Mouse (Mus musculus) cerebellum, postnatal 4 days (tissue): ENCODE measurements around the gene Nav1.

Source experiments
- DNase-seq, 2 experiments: peaks; one replicate each; pipeline ENCODE4 v3.0.0; 2022; ENCODE audit warnings: low spot score in 2 of 2, mixed read lengths in 1 of 2

Gene Nav1

DNA sequence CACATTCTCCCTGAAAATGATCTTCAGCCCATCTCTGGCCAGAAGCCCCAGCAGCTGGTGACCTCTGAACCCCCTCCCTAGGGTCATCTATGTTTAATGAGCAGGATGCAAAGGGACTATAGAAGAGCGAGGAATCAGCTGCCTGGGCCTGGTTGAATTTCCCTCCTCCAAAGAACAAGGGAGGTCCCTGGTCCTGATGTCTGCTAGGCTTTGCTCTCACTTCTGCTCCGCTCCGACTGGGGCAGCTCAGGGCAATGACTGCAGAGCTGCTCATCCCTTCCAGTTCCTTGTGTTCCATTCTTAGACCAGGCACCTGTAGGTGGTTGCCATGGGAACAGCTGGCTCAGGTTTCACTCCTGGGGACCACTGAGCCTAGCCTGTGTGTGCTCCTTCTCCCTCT, 56.2 kb downstream of the Nav1 start:
- DNase-seq = no peak

DNA sequence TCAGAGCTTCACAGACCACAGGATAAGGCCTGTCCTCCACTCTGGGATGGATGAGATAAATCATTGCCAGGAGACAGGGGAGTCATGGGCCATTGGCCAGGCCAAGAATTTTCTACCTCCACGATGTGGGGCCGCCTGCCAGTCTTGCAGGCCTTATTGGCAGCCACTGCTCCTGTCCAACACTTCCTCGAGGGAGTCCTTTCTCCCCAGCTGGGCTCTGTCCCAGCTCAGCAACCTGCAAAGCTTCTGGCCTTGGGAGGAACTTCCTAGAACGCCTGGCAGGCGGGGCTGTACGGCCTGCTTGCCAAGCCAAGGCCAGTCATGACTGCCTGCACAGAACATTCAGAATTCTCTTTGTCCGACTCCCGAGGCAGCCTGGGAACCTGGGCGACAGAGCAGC, 58.3 kb downstream of the Nav1 start:
- DNase-seq = peak in 1 of 2 experiments; percentile 53

DNA sequence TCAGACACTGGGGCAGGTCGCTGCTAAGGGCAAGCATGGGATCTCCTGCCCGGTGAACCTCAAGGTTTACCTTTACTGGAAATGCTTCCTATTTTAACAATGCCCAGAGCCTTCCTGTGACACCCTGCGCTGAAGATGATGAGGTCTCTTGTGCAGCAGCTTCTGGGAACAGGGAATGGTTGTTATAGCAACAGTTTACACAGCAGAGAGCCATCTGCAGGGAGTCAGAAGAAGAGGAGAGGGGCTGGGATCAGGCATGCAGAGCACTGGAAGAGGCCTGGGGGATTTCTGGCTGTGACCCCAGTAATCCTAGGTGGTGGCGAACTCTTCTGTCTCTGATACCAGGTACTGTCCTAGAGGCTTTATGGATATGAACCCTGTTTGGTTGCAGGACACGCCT, 61.0 kb downstream of the Nav1 start:
- no peak for DNase-seq

DNA sequence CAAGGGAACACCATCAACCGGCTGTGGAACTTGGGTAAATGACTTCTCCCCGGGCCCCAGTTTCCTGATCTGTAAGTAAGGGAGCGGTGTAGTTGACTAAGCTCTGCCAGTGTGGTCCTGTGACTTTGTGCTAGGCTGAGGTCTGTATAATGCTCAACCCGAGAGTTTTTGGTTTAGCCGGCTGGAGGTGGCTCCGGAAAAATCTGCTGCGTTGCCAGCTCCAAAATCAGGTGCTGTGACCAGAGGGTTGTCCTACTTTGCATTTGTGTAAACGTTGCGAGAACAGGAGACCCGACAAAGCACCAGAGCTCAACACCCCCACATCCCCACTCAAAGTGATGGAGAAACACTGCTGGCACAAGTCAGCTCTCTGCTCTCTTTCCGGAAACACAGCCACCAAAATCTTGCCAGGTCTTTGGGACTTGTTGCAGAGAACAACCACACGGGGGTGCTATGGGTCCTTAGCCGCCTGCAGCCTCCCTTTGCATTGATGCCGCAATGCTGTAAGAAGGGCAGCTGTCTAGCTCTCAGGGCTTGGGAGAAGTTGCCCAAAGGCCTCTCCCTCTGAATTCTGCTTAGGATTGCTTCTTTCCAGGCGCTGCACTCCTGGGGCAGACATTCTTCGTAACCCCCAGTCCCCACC, 62.5 kb downstream of the Nav1 start:
- DNase-seq = peak; percentile 80 to 86

DNA sequence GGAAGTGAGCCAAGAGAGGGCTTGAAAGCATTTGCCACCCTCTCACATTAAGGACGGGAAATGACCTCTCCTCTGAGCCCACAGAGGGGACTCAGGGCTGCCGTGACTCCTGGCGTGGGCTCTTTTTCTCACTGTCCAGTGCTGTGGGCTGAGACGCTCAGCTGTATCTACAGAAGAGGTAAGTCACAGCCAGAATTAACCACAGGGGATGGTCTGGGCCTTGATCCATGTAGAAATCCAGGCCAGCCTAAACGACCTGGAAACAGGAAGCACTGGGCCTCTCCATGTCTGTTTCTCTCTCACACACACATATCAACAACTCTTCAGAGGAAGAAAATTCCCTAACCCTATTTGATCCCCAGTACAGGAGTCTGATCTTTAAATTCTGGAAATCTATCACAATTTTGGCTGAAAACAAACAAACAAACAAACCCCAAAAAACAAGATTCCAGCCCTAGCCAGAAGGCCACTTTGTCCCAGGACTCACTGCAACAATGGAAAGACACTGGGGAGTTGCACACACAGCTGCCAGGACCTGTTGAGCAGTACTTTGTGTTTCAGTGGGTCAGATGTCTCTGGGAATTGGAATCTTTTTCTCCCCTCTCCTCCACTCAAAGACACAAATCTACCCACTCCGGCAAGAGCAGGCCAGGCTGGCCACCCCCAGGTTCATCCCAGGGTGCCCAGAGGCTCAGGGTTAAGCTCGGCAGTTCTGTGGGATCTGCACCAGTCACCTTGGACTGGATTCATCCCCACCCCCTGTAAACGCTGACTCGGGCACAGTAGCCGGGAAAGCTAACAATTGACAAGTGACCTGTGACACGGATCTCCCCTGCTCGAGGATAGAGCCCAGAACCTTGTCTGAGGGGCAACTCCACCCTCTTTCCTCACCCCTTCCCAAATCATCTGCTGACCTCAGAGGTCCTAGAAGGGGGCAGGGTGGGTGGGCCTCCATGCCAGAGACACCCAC, 64.0 kb downstream of the Nav1 start:
- DNase-seq = no peak

DNA sequence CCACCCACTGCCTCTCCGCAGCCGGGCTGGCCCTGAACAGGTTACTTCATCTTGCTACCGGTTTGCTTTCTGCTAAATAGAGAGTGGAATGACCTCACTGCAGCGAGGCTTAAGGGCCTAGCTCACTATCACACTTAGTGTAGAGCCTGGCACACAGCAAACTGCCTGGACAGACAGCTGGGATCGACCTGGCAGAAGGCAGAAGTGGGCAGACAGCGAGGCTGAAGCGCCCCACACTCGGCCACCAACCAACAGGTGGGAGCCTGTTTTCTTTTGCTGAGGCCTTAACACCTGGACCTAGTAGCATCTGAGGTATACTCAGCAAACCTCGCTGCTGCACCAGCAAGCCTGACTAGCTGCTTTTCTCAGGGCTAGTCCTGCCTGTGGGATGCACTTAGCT, 65.0 kb downstream of the Nav1 start:
- DNase-seq = no peak

DNA sequence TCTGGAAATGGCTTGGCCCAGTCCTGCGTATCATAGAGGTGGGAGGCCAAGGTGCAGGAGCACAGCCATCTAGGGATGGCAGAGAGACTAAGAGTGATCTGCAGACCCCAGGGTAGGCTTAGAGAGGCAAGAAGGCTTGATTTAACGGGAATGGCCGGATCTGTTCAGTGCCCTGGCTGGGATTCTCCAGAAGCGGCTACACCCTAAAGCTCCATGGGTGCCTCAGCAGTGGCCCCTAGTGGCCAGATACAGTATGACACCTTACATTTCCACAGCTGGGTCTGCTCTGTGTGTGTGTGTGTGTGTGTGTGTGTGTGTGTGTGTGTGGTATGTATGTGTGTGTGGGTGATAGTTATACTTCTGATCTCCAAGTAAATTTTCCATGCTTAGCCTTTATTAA, 66.8 kb downstream of the Nav1 start:
- DNase-seq = peak; percentile 84 to 92

DNA sequence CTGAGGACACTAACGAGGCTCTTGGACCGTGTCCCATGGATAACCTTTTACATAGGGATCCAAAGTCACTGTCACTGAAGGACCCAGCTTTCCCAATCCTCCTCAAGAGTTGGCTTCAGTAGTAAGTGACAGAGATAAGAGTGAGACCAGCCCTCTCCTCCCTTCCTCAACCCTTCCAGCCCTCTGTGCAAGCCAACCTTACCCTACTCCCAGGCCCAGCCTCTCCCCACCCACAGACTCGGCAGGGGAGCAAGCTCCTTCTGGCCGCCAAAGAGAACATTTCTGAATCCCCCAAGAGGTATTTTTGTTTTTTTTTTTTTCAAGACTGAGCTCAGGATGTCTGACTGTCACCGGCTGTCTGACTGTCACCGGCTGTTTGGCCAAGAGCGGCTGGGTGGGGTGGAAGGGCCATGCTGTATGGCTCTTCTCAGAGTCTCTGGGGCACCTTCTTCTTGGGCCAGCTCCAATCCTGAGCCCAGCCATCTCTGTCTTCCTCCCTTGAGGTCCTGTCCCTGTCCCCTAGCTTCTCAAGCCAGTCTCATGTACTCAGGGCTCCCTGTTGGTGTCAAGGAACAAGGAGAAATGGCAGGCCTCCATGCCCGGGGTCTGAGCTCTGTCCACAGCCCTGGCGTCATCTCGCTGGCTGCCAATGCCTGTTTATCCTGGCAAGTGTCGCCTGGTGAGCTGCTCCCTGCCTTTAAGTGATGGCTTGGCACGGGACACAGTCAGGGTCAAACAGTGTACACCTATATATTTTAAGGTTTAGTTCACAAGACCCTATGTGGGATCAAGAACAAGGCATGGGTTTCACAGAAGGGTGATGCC, 68.4 kb downstream of the Nav1 start:
- DNase-seq = no peak

DNA sequence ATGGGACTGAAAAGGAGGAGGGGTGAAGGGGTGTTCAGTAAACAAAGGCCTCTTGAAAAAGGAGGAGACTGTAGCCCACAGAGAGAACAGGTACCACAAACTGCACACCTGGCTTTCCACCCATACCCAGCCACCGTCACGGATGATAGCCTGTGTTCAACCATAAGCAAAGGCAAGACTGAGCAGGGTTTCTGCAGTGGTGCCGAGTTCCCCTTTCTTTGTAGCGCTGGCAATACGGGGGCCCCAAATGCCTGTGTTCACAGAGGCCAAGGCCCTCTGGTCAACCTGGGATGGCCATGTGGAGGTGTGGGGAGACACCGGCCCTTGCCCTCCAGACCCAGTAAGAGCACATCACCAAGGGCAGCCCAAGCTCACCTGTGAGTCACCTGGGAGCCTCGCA, 70.3 kb downstream of the Nav1 start:
- no peak for DNase-seq

DNA sequence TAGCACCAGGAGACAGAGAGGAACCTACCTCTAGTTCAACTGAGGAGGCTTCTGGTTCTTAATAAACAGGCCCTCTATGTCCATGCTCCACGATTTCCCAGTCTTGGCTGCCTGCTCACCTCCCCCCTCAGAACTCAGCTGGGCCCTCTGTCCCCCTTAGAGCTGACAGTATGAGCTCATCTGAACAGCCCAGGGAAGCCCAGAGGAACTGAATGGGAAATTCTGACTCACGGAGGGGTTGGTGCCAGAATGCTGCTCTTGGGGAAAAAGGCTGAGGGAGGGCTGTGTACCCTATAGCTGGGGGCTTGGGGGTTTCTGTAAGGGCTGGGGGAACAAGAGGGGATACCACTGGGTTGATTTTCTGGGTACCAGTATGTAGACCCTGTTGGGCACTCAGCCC, 70.8 kb downstream of the Nav1 start:
- no peak for DNase-seq

DNA sequence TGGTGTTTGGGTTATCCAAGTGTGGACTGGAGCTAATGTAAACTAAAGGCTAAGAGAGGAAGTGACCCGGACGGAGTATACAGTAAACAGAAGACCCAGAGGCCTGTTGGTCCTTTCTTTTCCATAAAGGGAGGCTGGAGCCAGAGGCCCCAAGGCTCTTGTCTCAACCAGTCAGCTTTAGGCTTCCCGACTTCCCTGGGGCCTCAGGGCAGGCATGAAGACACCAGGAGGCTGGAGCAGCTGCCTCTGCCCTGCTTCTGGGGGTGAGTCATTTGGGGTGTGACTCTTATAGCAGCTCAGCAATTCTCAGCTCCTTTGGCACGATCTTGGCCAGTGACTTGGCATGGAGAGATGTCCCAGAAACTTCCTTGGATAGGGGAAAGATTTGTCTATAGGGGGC, 71.8 kb downstream of the Nav1 start:
- DNase-seq = no peak

DNA sequence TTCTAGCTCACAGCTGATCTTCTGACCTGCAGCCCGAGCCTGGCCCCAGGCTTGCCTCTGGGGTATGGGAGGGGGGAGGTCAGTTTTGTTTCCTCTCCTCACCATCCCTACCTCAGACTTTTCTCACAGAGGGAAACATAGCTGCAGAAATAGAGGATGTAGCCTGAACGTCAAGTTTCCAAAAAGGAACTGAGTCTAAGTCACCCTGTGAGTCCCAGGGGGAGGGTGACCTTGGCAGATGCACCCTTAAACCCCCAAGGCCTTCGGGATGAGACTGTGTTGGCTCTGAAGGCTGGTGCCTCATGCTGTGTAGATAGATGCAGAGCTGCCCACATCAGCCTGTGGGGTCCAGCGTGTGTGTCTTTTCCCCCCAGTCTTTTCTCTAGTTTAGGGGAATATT, 72.3 kb downstream of the Nav1 start:
- no peak for DNase-seq

DNA sequence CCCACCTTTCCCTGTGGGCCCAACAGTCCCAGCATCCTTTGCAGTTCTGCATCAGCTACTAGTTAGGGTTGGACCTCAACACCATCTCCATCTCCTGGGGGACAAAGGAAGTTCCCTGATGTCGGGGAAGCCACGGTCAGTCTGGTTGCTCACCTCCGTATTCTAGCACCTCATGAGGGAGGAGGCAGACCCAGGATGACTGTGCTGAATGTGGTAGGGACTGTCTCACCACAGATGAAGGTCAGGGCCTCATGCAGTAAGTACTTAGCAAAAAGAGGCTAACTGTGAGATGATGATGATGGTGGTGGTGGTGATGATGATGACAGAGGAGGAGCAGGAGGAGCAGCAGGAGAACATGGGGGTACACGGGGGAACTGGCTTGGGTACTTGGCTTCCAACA, 73.0 kb downstream of the Nav1 start:
- no peak for DNase-seq

DNA sequence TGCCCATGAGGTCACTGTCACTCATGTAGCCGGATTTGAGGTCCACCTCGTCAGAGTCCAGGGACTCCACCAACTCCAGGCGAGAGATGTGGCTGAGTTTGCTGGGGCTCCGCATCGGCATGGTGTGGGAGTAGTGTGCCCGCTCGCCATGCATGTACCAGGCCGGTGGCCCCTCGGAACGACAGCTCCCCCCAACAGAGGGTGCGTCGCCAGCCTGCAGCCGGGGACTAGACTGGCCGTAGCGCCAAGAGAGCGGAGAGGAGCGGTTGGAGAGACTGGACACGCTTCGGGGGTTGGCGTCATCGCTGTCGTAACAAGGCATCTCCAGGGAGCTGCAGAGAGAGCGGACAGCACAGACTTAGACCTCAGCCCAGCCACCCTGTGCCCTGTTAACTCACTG, 74.7 kb downstream of the Nav1 start:
- no peak for DNase-seq

DNA sequence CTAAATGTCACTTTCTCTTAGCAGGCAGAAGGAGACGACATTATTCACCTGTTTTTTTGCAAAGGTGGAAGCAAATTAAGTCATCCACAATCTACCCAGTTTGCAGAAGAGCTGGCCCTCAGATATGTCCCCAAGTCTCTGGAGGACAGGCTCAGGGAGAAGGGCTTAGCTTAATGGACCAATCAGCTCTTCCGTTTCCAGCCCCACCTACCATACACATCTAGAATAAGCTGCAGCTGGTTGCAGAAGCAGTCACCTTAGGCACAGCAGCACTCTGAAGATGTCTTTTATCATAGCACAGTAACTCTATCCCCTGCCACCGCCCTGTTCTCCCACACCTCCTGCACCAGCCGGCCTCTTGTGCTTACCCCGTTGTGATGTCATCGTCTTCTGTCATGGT, 75.1 kb downstream of the Nav1 start:
- no peak for DNase-seq

DNA sequence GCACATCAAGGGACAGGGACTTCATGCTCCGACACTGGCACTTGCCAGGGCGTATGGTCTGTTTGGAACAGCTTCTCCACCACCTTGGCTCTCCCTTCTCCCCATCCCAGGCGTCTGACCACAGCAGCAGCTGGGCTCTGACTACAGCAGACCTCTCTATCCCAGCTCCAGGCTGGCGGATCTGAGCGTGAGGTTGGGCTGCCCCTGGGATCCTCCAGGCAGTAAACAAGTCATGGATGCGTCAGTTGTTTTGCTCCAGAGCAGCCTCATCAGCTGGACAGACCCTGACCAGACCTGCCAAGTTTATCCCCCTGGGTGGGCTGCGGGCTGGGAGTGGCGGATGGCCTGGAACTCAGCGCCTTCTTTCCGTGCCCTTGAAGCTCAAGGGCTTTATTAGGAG, 76.0 kb downstream of the Nav1 start:
- DNase-seq = peak in 1 of 2 experiments; percentile 49

DNA sequence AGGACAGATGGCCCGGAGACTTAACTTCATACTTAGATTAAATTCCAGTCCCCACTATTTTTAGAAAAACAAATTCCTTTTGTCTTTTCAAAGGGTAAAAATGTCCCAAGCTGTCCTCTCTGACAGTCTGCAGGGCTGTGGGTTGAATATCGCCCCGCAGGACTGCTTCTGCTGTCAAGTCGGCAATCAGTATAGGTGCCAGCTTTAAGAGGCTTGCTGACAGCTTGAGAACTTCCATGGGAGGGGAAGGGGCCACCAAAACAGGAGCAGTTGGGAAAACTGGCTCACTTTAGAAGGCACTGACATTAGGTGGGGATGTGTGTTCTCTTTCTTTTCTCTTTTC, 82.6 kb downstream of the Nav1 start:
- DNase-seq = no peak

DNA sequence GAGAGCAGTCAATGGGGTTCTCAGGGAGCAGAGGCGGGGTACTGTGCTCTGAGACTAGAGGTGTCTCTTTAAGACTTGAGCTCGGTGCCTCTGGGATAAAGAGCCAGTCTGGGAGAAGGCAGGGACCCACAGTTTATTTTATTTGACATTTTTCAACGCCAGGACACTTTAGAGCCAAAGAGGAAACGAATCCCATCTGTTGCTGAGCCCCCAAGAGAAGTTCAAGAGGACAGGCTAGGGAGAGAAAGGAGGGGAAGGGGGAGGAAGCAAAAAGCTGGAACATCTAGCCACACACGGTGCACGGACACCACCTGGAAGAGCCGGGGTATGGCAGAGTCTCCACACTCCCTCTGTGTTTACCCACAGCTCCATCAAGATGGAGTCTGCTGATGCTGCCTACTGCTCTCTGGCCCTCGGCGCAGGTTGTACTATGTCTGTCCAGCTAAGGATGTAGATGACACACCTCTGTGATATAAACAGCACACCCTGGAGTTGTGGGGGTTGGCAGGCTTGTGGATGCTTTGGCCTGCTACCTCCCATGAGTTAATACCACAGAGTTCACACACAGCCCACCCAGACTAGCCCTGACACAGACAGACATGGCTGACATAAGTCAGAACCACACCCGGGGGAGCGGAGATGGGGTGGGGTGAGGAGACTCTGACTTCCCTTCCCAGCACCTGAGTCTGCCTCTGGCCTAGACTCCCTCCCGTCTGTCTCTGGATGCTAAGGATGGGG, 83.1 kb downstream of the Nav1 start:
- DNase-seq = no peak

DNA sequence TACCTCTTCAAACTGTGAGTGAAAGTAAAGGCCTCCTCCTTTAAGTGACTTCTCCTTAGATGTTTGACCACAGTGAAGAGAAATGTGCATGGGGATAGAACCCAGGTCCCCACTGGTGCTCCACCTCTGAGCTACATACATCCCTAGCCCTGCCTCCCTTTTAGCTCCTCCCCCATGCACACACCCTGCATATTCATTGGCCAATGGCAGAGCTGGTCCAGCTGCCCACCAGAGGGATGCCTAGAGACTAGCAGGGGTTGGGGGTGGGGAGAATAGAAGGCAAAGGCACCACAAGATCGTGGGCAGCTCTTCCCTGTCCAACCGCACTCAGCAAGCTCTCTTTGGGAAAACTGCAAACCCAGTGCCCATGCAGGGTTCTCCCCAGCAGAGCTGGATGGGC, 83.8 kb downstream of the Nav1 start:
- no peak for DNase-seq

DNA sequence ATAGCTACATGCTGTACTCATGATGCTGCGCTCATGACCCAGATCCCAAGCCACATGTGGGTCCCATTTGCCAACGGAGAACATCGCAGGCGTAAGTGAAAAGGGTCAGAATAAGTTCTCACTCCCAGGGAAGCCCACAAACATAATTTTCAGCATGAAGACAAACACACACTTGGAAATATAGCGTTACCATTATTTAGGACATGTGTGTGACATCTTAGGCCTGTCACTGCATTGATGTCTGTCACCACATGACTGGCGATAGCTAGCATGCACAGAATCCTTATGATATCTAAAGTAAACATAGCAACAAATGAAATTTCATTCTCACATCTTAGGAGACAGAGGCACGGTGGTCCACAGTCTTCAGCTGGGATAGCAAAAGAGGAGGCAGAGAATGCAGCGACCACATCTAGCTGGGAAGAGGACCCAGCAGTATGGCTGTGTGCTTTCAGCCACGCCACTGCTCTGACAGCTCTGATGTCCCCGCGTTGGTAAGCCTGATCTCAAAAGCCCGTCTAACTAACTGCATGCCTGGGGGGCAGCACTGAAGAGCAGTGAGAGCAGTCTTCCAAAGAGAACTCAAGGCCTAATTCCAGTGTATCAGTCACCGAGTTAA, 86.4 kb downstream of the Nav1 start:
- no peak for DNase-seq

DNA sequence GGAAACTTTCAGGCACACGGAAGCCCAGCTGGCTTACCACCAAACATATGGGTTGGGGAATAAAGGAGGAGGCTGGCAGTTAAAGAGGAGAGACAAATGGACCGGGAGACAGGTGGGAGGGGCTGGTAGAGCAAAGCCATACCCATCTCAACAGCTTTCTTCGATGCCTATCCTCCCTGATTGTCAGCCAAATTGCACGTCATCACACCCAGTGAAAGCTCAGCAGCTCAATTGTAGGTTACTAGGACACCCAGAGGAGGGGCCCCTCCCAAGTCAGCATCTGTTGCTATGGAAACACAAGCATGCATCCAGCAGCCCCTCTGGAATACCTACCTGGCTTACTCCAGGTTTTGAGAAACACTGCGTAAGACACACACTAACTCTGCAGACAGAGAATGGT, 88.4 kb downstream of the Nav1 start:
- no peak for DNase-seq
